Mouse (Mus musculus): ENCODE measurements at regions not wholly inside any gene's neighbourhood (a gene's known extent, or its start where the extent isn't known, plus 50 kb on each side); places are given as distances from the start of the nearest gene placed in this dataset.

GRCm38 (mm10) chr11:30372924-30373323, 98.7 kb downstream of the 4930505A04Rik start:
- Histone ChIP-seq H3K27ac (replicated peaks; ENCODE audit: low read depth, low read length) (no peak overlapping the region), H3K4me1 (ENCODE audit: control insufficient read depth, insufficient read depth, insufficient read length, low read length) (peaks cover 7% of the 10 kb centered on the region), H3K4me3 (ENCODE audit: insufficient read depth, low read depth, low read length) (no peak overlapping the region)

GRCm38 (mm10) chr11:30371963-30372362, 99.7 kb downstream of the 4930505A04Rik start:
- peaks cover 9% of the 10 kb centered on the region for H3K4me1 ChIP-seq (ENCODE audit: control insufficient read depth, insufficient read depth, insufficient read length, low read length)
- no peak overlapping the region for H3K4me3 ChIP-seq (ENCODE audit: insufficient read depth, low read depth, low read length)
- H3K27ac ChIP-seq (replicated peaks; ENCODE audit: low read depth, low read length) = no peak overlapping the region

- peaks cover 13% of the 10 kb centered on the region; the same call in 1 of the 2 replicates for H3K4me1 ChIP-seq (ENCODE audit: control insufficient read depth, insufficient read depth, insufficient read length, low read length)
- no peak overlapping the region for H3K4me3 ChIP-seq (ENCODE audit: insufficient read depth, low read depth, low read length)
- peak overlapping the region; percentile 96 for H3K27ac ChIP-seq (replicated peaks; ENCODE audit: low read depth, low read length)
Observed at GRCm38 (mm10) chr11:30369601-30370240, 101.7 kb upstream of the Sptbn1 start.

- Histone ChIP-seq H3K4me1 (ENCODE audit: control insufficient read depth, insufficient read depth, insufficient read length, low read length) (peaks cover 13% of the 10 kb centered on the region; the same call in 1 of the 2 replicates), H3K27ac (replicated peaks; ENCODE audit: low read depth, low read length) (peak overlapping the region; percentile 35), H3K4me3 (ENCODE audit: insufficient read depth, low read depth, low read length) (no peak overlapping the region)
Observed at GRCm38 (mm10) chr11:30367373-30368225, 99.6 kb upstream of the Sptbn1 start.

GRCm38 (mm10) chr11:30366491-30366890, 98.5 kb upstream of the Sptbn1 start:
- Histone ChIP-seq H3K27ac (replicated peaks; ENCODE audit: low read depth, low read length) (peak overlapping the region; percentile 27), H3K4me1 (ENCODE audit: control insufficient read depth, insufficient read depth, insufficient read length, low read length) (peaks cover 13% of the 10 kb centered on the region; the same call in 1 of the 2 replicates), H3K4me3 (ENCODE audit: insufficient read depth, low read depth, low read length) (no peak overlapping the region)

GRCm38 (mm10) chr11:30364993-30365392, 97.0 kb upstream of the Sptbn1 start:
- peak overlapping the region; percentile 71 for H3K27ac ChIP-seq (replicated peaks; ENCODE audit: low read depth, low read length)
- H3K4me1 ChIP-seq (ENCODE audit: control insufficient read depth, insufficient read depth, insufficient read length, low read length) = peaks cover 10% of the 10 kb centered on the region; the same call in 1 of the 2 replicates
- no peak overlapping the region for H3K4me3 ChIP-seq (ENCODE audit: insufficient read depth, low read depth, low read length)

- Histone ChIP-seq H3K27ac (replicated peaks; ENCODE audit: low read depth, low read length) (peak overlapping the region; percentile 63), H3K4me1 (ENCODE audit: control insufficient read depth, insufficient read depth, insufficient read length, low read length) (peaks cover 6% of the 10 kb centered on the region; the same call in 1 of the 2 replicates), H3K4me3 (ENCODE audit: insufficient read depth, low read depth, low read length) (no peak overlapping the region)
Observed at GRCm38 (mm10) chr11:30364591-30364990, 96.6 kb upstream of the Sptbn1 start.

GRCm38 (mm10) chr11:30358196-30358595, 90.2 kb upstream of the Sptbn1 start:
- Histone ChIP-seq H3K27ac (replicated peaks; ENCODE audit: low read depth, low read length) (no peak overlapping the region), H3K4me3 (ENCODE audit: insufficient read depth, low read depth, low read length) (no peak overlapping the region), H3K4me1 (ENCODE audit: control insufficient read depth, insufficient read depth, insufficient read length, low read length) (no peaks in the 10 kb centered on the region)

GRCm38 (mm10) chr11:30355356-30355755, 87.4 kb upstream of the Sptbn1 start:
- H3K4me1 ChIP-seq (ENCODE audit: control insufficient read depth, insufficient read depth, insufficient read length, low read length) = no peaks in the 10 kb centered on the region
- no peak overlapping the region for H3K4me3 ChIP-seq (ENCODE audit: insufficient read depth, low read depth, low read length)
- 0 out of 2 replicates have a peak overlapping the region, but pooled peaks have one; percentile 5 for H3K27ac ChIP-seq (replicated peaks; ENCODE audit: low read depth, low read length)

- Histone ChIP-seq H3K27ac (replicated peaks; ENCODE audit: low read depth, low read length) (peak overlapping the region; percentile 45), H3K4me3 (ENCODE audit: insufficient read depth, low read depth, low read length) (no peak overlapping the region), H3K4me1 (ENCODE audit: control insufficient read depth, insufficient read depth, insufficient read length, low read length) (peaks cover 11% of the 10 kb centered on the region; the same call in 1 of the 2 replicates)
Observed at GRCm38 (mm10) chr11:30326371-30326770, 58.4 kb upstream of the Sptbn1 start.

Measured in brown adipose tissue, adult 24 weeks (tissue).